Mouse (Mus musculus) erythroblast, embryonic 14.5 days (primary cell): ENCODE data around the gene Tmem179. TPM values are rescaled to one million over a fixed set of nuclear protein-coding genes. Genes with fewer than 3 reads are reported as not detected.

ENCODE experiments used
- H3K27me3 ChIP-seq: 2 replicates; pipeline ENCODE4 v1.6.1; 2012; ENCODE audit warnings: inconsistent platforms; ENCODE audit not compliant: control insufficient read depth
- H3K36me3 ChIP-seq: 2 replicates; pipeline ENCODE4 v1.6.1; 2012; ENCODE audit warnings: mild to moderate bottlenecking, inconsistent platforms; ENCODE audit not compliant: control insufficient read depth
- H3K4me1 ChIP-seq: 2 replicates; pipeline ENCODE4 v1.6.1; 2012; ENCODE audit warnings: inconsistent platforms; ENCODE audit not compliant: control insufficient read depth
- H3K4me3 ChIP-seq: replicated peaks from 2 replicates; pipeline ENCODE3; 2012; ENCODE audit warnings: moderate library complexity, mild to moderate bottlenecking, inconsistent platforms
- H3K9me3 ChIP-seq: 2 replicates; pipeline ENCODE4 v1.6.1; 2012; ENCODE audit warnings: low read length, inconsistent platforms, mixed read lengths; ENCODE audit not compliant: control insufficient read depth
- GATA1 ChIP-seq: IDR thresholded peaks from 2 replicates; pipeline ENCODE4 v1.6.1; 2012; ENCODE audit warnings: low read length, inconsistent platforms, mixed read lengths
- TAL1 ChIP-seq: IDR thresholded peaks from 3 replicates; pipeline ENCODE4 v1.6.1; 2012; ENCODE audit warnings: low read length, inconsistent platforms, mixed read lengths
- polyA plus RNA-seq: library from polyadenylated mRNA; stranded (reverse); fragments of >175 nt; gene quantifications from 2 replicates; pipeline ENCODE4 v1.2.3, GENCODE M21; 2012

Gene Tmem179
- polyA plus RNA-seq, 1 experiment: not detected

- no peak overlapping the region for H3K4me3 ChIP-seq
- TF ChIP-seq TAL1 (no peak), GATA1 (no peak)
- H3K36me3 ChIP-seq: no peaks in the 10 kb centered on the region
- peaks cover 2% of the 10 kb centered on the region; the same call in 1 of the 2 replicates for H3K4me1 ChIP-seq
- no peaks in the 10 kb centered on the region for H3K27me3 ChIP-seq
- H3K9me3 ChIP-seq: no peaks in the 10 kb centered on the region
Measured at GRCm38 (mm10) chr12:112540321-112540720, 23.8 kb upstream of the Tmem179 start.

GRCm38 (mm10) chr12:112539466-112539965 lies 23.0 kb upstream of the Tmem179 start:
- Histone ChIP-seq H3K4me1 (peaks cover 2% of the 10 kb centered on the region; the same call in 1 of the 2 replicates), H3K36me3 (no peaks in the 10 kb centered on the region), H3K27me3 (no peaks in the 10 kb centered on the region), H3K9me3 (no peaks in the 10 kb centered on the region), H3K4me3 (no peak overlapping the region)
- TF ChIP-seq TAL1 (no peak), GATA1 (no peak)

GRCm38 (mm10) chr12:112538356-112538755 lies 21.8 kb upstream of the Tmem179 start:
- Histone ChIP-seq H3K27me3 (no peaks in the 10 kb centered on the region), H3K4me1 (no peaks in the 10 kb centered on the region), H3K9me3 (no peaks in the 10 kb centered on the region), H3K4me3 (no peak overlapping the region), H3K36me3 (no peaks in the 10 kb centered on the region)
- TF ChIP-seq TAL1: no peak
- TF ChIP-seq GATA1: no peak

- TF ChIP-seq TAL1: no peak
- no peak for TF ChIP-seq GATA1
- H3K36me3 ChIP-seq: no peaks in the 10 kb centered on the region
Measured at GRCm38 (mm10) chr12:112537233-112537632, 20.7 kb upstream of the Tmem179 start.

GRCm38 (mm10) chr12:112533758-112534157 lies 17.2 kb upstream of the Tmem179 start:
- no peaks in the 10 kb centered on the region for H3K4me1 ChIP-seq
- TF ChIP-seq TAL1 (no peak), GATA1 (no peak)
- H3K36me3 ChIP-seq: no peaks in the 10 kb centered on the region
- H3K27me3 ChIP-seq: no peaks in the 10 kb centered on the region
- H3K9me3 ChIP-seq: no peaks in the 10 kb centered on the region
- H3K4me3 ChIP-seq: no peak overlapping the region

More at GRCm38 (mm10) chr12:112537233-112537632, 20.7 kb upstream of the Tmem179 start:
- no peaks in the 10 kb centered on the region for H3K27me3 ChIP-seq
- H3K4me3 ChIP-seq: no peak overlapping the region
- no peaks in the 10 kb centered on the region for H3K4me1 ChIP-seq
- no peaks in the 10 kb centered on the region for H3K9me3 ChIP-seq

GRCm38 (mm10) chr12:112518105-112518504 lies 1.6 kb upstream of the Tmem179 start:
- Histone ChIP-seq H3K4me1 (peaks cover 6% of the 10 kb centered on the region), H3K4me3 (no peak overlapping the region), H3K9me3 (no peaks in the 10 kb centered on the region), H3K27me3 (no peaks in the 10 kb centered on the region), H3K36me3 (no peaks in the 10 kb centered on the region)
- no peak for TF ChIP-seq GATA1
- no peak for TF ChIP-seq TAL1

GRCm38 (mm10) chr12:112514897-112515296 lies 1.6 kb downstream of the Tmem179 start:
- H3K27me3 ChIP-seq: peaks cover 14% of the 10 kb centered on the region
- no peak overlapping the region for H3K4me3 ChIP-seq
- no peaks in the 10 kb centered on the region for H3K9me3 ChIP-seq
- TF ChIP-seq TAL1 (no peak), GATA1 (no peak)
- peaks cover 6% of the 10 kb centered on the region for H3K4me1 ChIP-seq
- no peaks in the 10 kb centered on the region for H3K36me3 ChIP-seq

- no peak for TF ChIP-seq GATA1
- no peak for TF ChIP-seq TAL1
- Histone ChIP-seq H3K27me3 (peaks cover 14% of the 10 kb centered on the region), H3K9me3 (no peaks in the 10 kb centered on the region), H3K4me3 (no peak overlapping the region), H3K4me1 (no peaks in the 10 kb centered on the region), H3K36me3 (no peaks in the 10 kb centered on the region)
Measured at GRCm38 (mm10) chr12:112510733-112511372, 5.7 kb downstream of the Tmem179 start.

GRCm38 (mm10) chr12:112510365-112510732 lies 6.2 kb downstream of the Tmem179 start:
- peaks cover 14% of the 10 kb centered on the region for H3K27me3 ChIP-seq
- H3K4me3 ChIP-seq: no peak overlapping the region
- H3K9me3 ChIP-seq: no peaks in the 10 kb centered on the region
- TF ChIP-seq TAL1 (no peak), GATA1 (no peak)
- no peaks in the 10 kb centered on the region for H3K4me1 ChIP-seq
- H3K36me3 ChIP-seq: no peaks in the 10 kb centered on the region
